Mouse (Mus musculus): ENCODE results near the gene Dhx37.
"Not testable (repeated sequence)": the region's sequence is repeated elsewhere in the genome, so short reads cannot be mapped to it uniquely, and the experiment has no call there.

The Dhx37 gene

DNA sequence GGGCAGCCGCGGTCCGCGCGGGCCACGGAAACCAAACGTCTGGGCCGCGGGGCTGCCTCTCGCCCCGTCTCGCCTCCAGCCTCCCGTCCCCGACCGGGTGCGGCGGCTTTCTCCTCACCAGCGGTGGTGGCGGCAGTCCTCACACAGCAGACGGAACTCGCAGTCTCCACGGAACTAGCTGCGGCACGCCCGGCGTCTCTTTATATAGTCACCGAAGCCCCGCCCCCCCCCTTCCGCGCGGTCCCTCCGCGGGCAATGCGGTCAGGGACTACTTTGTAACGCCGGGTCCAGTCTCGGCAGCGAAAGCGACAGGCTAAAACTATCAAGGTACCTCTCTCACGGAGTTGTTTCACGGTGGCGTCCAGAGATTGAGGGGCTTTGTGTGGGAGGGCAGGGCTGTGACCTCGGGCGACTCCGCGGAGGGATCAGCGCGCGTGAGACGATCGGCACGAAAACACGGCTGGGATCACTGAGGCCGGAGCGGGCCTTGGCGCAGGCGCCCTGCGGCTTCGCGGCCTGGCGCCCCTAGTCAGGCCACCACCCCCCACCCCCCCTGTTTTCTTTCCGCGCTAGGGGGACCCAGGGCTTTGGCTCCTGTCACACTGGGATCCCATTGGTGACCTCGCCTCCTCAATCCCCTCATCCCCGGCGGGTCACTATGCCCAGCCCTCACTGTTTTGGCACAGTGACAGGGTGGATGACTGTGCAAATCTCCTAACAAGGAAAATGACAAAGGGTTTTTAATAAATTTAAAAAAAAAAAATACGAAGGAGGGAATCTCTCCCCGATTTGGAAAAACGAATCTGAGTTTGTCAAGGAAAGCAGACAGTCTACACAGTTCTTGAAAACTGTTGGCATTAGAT, 44.1 kb downstream of the Dhx37 start, which contains the start of gene Ubc:
TSS of gene Ubc (minus strand) at position 624 of the 863 bp plus-strand sequence.
- peak; percentile 96 for DNase-seq (ENCODE audit: low read depth, low spot score)

DNA sequence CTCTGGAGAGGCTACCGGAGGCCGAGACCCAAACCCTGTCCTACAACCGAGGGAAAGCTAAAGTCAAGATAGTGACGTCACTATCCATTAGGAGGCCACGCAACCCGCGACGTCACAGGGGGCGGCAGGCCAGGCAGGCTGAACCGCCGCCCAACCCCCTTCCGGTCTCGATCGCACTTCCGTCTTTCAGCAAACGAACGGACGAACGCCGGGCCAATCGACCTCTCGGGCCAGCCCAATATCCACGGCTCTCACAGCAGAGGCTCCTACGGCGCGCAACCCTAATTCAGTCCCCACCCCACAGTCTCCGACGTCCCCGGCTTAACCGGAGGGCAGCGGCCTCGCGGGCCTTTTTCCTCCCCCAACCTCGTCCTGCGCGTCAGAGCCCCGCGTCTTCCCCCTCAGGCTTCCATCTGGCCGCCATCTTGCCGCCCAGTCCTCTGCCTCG, 44.8 kb downstream of the Dhx37 start, which contains the start of gene Gm10382:
TSS of gene Gm10382 (plus strand) at position 192 of the 448 bp plus-strand sequence.
- peak; percentile 87 for DNase-seq (ENCODE audit: low read depth, low spot score)

DNA sequence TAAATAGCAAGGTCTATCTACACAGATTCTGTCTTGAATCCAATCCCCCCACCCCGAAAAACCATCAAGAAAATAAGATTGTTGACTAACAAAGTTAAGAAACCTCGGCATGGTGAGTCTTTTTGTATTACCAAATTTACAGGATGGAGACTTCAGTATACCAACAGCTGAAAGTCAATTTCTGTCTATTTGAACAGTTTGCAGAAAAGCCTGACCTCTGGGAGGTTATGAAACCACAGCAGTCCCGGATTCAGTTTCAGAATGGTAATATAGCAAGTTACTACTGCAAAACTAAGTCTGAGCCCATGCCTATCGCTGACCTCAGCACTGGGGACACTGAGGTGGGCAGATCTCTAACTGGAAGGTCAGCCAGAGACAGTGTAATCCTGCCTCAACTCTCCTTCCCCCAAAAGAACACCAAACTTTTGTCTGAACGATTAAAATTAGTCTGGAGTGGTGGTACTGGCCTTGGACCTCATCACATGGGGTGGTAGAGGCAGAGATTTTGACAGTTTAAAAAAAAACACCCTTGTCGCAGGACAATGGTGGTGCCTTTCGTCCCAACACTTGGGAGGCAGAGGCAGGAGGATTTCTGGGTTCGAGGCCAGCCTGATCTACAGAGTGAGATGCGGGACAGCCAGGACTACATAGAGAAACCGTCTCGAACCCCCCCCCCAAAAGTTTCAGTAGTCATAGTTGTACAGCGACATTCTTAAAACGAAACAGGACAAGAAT, 45.4 kb downstream of the Dhx37 start:
- no peak for DNase-seq (ENCODE audit: low read depth, low spot score)

DNA sequence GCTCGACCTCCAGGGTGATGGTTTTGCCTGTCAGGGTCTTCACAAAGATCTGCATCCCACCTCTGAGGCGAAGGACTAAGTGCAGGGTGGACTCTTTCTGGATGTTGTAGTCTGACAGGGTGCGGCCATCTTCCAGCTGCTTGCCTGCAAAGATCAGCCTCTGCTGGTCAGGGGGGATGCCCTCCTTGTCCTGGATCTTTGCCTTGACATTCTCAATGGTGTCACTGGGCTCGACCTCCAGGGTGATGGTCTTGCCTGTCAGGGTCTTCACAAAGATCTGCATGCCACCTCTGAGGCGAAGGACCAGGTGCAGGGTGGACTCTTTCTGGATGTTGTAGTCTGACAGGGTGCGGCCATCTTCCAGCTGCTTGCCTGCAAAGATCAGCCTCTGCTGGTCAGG, 46.6 kb downstream of the Dhx37 start:
- DNase-seq (ENCODE audit: low read depth, low spot score), result not testable (repeated sequence)

DNA sequence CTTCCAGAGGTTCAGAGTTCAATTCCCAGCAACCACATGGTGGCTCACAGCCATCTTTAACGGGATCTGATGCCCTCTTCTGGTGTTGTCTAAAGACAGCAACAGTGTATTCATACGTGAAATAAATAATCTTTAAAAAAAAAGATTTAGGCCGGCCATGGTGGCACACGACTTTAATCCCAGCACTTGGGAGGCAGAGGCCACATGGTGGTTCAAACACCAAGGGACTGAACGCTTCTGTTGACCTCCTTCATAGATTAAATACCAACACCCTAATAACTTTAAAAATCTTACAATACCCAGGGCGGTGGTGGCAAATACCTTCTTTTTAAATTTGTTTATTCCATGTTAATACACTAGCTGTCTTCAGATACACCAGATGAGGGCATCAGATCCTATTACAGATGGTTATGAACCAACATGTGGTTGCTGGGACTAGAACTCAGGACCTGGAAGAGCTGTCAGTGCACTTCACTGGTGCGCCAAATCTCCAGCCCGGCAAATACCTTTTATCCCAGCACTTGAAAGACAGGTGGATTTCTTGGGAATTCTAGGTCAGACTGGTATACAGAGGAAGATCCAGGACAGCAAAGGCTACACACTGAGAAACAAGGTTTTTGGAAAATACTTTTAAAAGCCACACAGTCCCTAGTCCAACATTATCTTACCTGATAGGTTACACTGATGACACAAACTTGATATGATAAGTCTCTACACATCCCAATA, 48.5 kb downstream of the Dhx37 start:
- DNase-seq (ENCODE audit: low read depth, low spot score), result no peak

DNA sequence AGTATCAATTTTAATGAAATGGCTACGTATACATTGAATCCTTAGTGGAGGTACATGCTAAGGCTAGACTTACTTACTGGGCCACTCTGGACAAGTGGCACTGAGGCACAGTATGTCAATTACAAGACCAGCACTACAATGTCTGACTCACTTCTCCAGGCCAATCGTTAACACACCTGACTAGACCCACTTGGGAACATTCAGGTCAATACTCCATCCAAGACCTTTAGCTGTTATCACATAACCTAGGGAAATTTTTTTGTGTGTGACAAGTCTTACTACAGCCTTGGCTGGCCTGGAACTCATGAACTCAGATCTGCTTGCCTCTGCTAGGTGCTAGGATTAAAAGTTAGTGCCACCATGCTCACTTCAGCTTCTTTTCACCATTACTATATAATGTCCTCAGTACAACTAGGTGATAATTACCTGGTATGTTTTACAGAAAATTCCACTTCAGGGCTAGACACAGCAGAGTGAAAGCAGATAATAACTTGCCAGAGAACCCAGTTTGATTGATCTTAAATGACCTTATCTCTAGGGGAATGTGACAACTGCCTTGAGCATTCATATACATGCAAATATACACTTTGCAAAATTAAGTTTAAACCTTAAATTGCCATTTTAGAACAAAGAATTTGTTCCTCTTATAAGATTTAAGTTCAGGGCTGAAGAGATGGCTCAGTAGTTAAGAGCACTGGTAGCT, 49.3 kb downstream of the Dhx37 start:
- peak; percentile 33 for DNase-seq (ENCODE audit: low read depth, low spot score)

DNA sequence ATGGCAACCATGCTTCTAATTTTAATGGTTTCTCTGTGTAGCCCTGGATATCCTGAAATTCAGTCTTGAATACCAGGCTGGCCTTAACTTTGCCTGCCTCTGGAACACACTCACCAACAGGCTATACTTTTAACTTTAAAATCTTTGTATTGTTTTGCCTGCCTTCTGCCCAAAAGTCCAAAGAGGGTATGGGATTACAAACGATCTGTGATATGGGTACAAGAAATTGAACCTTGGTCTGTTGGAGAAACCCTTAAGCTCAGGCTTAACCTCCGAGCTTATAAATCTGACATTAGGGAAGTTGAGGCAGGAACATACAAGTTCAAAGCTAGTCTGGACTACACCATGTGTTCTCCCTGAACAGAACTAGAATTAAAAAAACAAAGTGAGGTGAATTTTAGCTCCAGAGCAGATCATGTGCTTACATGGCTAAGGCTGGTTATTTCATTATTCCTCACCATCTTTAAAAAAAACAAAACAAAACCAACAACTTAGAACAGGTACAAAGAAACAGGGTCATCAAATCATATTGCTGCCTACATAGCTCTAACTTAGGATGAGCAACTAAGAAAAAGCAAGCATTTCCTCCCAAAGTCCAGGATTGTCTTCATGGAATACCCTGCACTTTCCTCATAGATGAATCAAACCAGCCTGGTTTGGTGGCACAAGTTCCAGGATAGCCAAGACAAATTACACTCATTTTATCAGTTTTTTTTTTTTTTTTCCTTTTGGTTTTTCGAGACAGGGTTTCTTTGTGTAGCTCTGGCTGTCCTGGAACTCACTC, 50.1 kb downstream of the Dhx37 start:
- no peak for DNase-seq (ENCODE audit: low read depth, low spot score)

DNA sequence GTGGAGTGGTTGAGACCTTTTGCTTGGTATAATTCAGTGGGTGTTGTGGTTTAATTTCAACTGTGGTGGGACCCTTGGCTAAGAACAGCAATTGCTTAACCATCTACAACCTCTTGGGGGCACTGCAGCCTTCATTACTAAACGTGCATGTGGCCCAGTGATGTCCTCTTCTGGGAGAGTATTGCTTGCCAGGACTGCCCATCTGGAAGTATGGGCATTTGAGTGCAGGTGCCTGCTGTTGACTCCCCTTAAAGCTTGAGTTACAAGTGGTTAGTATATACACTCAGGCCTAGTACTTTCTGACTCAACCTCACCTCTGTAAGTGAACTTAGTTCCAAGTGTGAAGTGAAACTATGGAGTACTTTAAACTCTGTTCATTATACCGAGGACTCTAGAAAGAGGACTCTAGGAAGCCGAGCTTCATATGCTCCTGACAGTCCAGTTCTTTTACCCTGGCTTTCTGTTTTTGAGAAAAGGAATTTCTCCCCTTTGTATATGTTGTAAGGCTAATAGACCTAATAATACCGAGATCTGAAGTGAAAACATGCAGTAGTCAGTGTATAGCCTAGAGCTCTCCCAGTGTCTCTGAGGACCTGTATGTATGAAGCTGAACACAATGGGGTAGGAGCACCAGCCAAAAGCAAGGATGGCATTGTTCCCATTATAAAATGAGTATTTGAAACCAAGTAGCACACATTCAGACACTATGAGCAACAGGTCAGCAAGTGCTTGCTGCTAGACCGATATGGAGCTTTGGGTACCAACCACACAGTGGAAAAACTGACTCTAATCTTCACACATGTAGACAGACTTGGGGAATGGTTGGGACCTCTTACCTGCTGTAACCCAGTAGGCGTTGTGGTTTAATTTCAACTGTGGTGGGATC, 51.0 kb downstream of the Dhx37 start:
- DNase-seq (ENCODE audit: low read depth, low spot score), result peak; percentile 76

DNA sequence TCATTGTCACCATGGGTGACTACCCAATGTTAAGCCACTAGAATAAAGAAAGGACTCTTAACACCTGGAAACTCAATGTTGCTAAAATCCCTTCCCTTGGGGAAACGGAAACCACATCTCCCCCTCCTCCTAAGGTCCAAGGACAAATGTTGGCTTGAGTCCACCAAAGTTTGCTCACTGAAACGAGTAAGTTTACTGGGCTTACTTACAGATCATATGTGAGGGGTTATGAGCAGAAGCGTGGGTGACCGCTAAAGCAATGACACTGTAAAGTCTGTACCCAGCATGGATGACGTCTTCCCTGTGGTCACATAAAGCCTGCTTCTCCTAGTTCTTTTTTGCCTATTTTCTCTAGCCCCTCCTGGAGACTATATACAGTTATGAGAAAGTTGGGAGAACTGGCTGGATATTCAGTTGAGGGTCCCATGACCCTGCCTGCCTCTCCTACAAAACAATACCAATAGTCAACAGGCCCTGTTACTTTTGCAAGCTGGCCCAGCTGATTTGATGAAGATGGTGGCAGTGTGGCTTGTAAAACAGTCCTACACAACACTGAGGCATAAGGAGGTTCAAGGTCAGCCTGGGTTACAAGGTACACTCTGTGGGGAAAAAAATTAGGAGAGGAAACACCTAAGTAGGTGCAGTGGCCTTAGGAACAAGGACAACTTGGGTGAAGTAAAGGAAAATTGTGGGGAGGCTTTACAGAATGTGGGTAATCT, 51.8 kb downstream of the Dhx37 start:
- DNase-seq (ENCODE audit: low read depth, low spot score), result no peak

DNA sequence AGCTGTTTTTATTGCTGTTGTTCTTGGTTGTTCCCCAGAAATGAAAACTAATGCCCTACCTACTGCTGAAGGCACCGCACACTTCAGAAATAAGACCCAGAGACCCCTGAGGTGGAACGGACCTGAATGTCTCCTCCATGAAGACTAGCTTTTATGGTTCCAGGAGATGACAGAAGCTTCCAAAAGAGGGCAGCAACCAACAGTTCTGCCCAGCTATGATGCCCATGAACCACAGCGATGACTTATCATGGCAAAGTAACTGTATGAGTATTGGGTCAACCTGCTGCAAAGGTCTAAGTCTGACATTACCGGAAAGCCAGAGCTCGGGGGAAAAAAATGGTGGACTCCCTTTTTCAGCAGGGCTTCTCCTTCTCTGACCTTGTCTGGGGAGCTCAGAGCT, 55.0 kb downstream of the Dhx37 start:
- no peak for DNase-seq (ENCODE audit: low read depth, low spot score)

DNA sequence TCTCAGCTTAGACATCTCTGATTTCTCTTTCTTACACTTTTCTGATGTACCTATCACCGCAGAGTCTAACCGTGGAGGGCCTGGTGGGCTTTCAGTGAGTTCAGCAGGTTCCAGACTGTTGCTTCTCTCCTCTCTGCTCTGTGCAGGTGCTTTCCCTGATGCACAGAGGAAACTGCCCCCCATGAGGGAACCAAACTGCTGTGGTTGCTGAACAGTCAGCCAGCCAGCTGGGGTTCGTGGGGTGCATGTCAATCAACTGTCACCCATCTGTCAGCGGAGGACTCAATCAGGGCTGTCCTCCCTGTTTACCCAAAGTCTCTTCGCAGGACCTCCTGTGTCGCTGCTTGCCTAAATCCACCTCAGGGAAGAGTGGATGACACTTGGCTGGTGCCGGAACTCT, 56.7 kb downstream of the Dhx37 start:
- DNase-seq (ENCODE audit: low read depth, low spot score), result peak; percentile 58

DNA sequence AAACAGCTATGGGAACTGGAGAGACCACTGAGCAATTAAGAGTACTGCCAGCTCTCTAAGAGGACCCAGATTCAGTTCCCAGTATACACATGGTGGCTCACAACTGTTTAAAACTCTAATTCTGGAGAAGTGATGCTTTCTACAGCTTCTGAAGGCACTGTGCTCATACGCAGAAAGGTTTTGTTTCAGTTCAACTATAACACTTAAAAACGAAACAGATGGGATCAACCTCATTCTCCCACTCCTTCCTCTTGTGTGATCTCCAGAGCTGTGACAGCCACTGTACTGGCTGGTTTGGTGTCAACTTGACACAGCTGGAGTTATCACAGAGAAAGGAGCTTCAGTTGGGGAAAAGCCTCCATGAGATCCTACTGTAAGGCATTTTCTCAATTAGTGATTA, 58.0 kb downstream of the Dhx37 start:
- DNase-seq (ENCODE audit: low read depth, low spot score), result peak; percentile 45

DNA sequence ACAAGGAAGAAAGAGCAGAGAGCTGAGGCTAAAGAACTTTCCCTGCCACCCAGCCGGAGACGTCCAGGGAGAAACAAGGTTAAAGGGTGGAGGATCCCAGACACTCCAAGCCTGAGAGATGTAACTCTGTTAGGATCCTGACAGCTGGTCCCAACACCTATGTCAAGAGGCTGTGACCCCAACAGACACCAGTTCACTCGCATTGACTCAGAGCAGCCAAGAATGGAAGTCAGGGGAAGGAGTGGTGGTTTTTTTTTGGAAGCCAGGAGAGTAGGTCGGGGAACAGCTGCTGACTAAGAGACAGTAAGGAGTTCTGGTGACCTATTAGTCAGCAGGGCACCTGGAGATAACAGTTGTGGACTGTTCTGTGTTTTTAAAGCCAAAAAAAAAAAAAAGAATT, 61.9 kb downstream of the Dhx37 start:
- no peak for DNase-seq (ENCODE audit: low read depth, low spot score)

DNA sequence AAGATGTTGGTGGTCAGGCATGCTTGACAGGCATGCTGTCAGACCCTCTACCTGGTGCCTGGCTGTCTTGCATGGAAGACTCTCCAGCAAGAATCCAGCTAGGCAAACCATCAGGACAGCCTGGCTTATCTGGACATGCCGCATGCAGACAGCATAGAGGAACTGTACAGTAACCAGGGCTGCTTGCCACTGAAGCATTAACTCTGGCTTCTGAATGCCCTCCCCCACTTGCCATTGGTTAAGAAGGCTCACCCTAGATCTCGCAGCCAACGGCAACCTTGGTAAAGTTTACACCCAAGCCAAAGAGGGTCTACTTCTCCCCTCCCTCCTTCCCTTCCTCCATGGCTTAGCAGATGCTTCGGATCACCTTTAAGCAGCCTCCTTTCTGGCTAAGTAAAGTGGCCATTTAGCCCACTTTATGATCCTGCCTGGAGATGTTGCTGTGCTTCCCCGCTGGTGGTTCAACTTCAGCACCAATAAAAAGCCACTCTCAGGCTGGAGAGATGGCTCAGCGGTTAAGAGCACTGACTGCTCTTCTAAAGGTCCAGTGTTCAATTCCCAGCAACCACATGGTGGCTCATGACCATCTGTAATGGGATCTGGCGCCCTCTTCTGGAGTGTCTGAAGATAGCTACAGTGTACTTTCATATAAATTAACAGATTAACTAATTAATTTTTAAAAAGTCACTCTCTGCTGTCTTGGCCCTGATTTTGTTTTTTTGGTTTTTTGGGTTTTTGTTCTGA, 62.8 kb downstream of the Dhx37 start:
- no peak for DNase-seq (ENCODE audit: low read depth, low spot score)

DNA sequence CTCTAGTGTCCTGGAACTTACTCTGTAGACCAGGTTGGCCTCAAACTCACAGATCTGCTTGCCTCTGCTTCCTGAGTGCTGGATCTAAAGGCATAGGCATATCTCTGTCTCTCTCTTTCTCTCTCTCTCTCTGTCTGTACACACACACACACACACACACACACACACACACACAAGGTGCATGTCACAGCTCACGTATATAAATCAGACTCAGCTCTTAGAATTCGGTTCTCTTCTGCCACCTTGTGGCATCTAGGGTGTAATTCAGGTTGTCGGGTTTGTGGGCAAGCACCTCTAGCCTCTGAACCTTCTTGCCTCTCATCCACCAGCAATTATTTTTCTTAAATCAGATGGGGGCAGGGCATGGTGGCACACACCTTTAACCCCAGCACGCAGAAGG, 65.4 kb downstream of the Dhx37 start:
- DNase-seq (ENCODE audit: low read depth, low spot score), result peak; percentile 91

DNA sequence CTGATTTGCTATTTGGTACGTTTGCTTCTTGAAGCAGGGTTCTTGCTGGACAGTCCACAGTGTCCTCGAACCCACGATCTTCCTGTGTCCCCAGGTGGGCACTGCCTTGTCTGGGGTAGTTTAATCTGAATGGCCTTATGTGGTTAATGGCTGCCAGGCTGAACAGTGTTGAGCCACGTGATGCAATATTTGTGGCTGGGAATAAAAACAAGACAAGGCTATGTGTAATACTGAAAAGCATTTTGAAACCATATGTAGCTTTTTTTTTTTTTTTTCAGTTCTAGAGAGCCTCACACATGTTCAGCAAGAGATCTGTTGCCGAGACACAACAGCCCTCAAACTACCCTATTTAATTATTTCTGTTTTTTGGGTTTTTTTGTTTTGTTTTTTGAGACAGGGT, 65.8 kb downstream of the Dhx37 start:
- no peak for DNase-seq (ENCODE audit: low read depth, low spot score)

DNA sequence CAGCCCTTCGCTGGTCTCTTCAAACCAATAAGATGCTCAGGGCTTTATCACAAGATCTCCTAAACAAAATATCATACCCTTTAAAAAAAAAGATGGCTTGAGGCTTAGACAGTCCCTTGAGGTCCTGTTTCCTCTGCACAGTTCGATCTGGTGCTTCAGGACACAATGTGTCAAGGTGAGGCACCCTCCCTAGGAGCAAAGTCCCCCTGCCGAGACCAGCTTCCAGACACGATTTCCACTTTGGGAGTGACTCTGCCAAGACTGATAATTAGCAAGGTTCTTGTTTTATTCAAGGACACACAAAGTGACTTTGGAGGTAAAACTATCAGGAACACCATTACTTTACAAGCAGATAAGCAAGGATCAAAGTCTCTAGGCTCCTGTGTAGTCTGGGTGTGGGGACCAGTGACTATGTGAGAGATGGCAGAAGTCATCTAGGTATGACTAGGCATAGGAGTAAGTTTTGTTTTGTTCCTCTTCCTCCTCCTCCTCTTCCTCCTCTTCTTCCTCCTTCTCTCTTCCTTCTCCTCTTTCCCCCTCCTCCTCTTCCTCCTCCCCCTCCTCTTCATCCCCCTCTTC, 69.0 kb downstream of the Dhx37 start:
- no peak for DNase-seq (ENCODE audit: low read depth, low spot score)

DNA sequence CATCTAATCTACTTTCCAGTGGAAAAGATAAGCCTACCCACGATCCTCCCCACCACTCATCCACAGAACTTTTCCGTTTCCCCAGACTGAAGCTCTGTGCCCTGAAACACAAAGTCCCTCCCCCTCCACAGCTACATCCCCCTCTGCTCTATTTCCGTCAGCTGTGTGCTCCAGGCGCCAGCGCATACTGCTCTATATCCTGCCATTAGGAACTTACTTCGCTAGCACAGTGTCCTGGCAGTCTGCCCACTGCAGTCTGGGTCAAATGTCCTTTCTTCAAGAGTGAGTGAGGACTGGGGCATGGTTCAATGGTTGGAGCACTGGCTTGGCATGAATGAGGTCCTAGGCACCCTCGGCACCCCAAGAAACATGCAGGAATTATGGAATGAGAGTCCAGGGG, 70.0 kb downstream of the Dhx37 start:
- DNase-seq (ENCODE audit: low read depth, low spot score), result no peak
